Mouse (Mus musculus) heart, adult 2 months (tissue): Measurements from ENCODE around the gene Cmss1.

ENCODE experiments used
- CTCF ChIP-seq: fragments of 200-600 bp; IDR thresholded peaks from 2 replicates; pipeline ENCODE4 v1.8.1; 2022; ENCODE audit warnings: antibody characterized with exemption, mild to moderate bottlenecking, moderate library complexity
- POLR2A ChIP-seq: fragments of 200-500 bp; IDR thresholded peaks from 2 replicates; pipeline ENCODE4 v1.6.1; 2011; ENCODE audit warnings: mild to moderate bottlenecking, low read depth, low read length, control low read depth; ENCODE audit not compliant: insufficient read depth

DNA sequence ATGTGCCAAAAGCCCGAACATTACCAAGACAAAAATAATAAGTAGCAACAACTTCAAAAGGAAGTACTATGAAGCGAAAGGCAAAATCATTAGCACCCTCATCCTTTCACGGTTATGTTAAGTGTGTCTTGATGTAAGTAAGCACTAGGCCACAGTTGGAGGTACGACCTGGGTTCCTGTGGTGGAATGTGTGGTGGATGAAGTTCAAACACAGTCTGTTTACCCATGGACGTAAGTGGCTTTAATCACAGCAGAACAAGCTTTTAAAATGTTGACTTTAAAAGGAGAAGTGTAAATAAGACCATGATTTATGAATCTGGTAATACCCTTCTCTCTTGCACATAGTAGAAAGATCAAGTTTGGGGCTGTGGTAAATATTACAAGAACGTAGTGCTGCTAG, 100.5 kb downstream of the Cmss1 start:
- TF ChIP-seq POLR2A (no peak), CTCF (no peak)
